Mouse (Mus musculus) cortical plate, adult 2 months (tissue): ENCODE measurements around the gene Abca13.

Source experiments
- CTCF ChIP-seq: fragments of 200-500 bp; IDR thresholded peaks from 2 replicates; pipeline ENCODE4 v1.5.1; 2011; ENCODE audit warnings: mild to moderate bottlenecking, control low read depth, low read length; ENCODE audit not compliant: insufficient read depth; ENCODE audit errors: extremely low read depth
- POLR2A ChIP-seq: fragments of 200-500 bp; IDR thresholded peaks from 2 replicates; pipeline ENCODE4 v1.6.1; 2011; ENCODE audit warnings: mild to moderate bottlenecking, low read length, control low read depth; ENCODE audit not compliant: insufficient read depth; ENCODE audit errors: extremely low read depth

- TF ChIP-seq POLR2A (no peak), CTCF (no peak)
Measured at GRCm38 (mm10) chr11:9159953-9160352, 31.8 kb upstream of the Abca13 start.
